Mouse (Mus musculus) embryo, embryonic 11.5 days (tissue): Measurements from ENCODE around the gene Wnt1.
"Not testable (repeated sequence)": the region's sequence is repeated elsewhere in the genome, so short reads cannot be mapped to it uniquely, and the experiment has no call there.

Experiments used
- DNase-seq: peaks from one replicate; pipeline ENCODE4 v3.0.0-alpha.2; 2012; ENCODE audit warnings: low read depth, low spot score

Gene Wnt1

GRCm38 (mm10) chr15:98805324-98806040 lies 15.8 kb downstream of the Wnt1 start:
- DNase-seq = no peak

- no peak for DNase-seq
Measured at GRCm38 (mm10) chr15:98806071-98806808, 16.6 kb downstream of the Wnt1 start.

GRCm38 (mm10) chr15:98806809-98807770 lies 17.4 kb downstream of the Wnt1 start:
- DNase-seq = no peak

- no peak for DNase-seq
Measured at GRCm38 (mm10) chr15:98807895-98808650, 18.4 kb downstream of the Wnt1 start.

GRCm38 (mm10) chr15:98808651-98809134 lies 19.0 kb downstream of the Wnt1 start:
- DNase-seq = no peak

- DNase-seq = no peak
Measured at GRCm38 (mm10) chr15:98809390-98809789, 19.7 kb downstream of the Wnt1 start, which contains the start of gene Ddn. Gene Ddn, minus strand, starts transcription at chr15:98809490.

- DNase-seq = not testable (repeated sequence)
Measured at GRCm38 (mm10) chr15:98810212-98810611, 20.6 kb downstream of the Wnt1 start.

GRCm38 (mm10) chr15:98812741-98813424 lies 23.2 kb downstream of the Wnt1 start:
- no peak for DNase-seq

- no peak for DNase-seq
Measured at GRCm38 (mm10) chr15:98818171-98818570, 28.5 kb downstream of the Wnt1 start.

- DNase-seq = no peak
Measured at GRCm38 (mm10) chr15:98820937-98821336, 31.3 kb downstream of the Wnt1 start.

GRCm38 (mm10) chr15:98821403-98821802 lies 31.7 kb downstream of the Wnt1 start:
- DNase-seq = no peak

GRCm38 (mm10) chr15:98822147-98822546 lies 32.5 kb downstream of the Wnt1 start:
- no peak for DNase-seq

- no peak for DNase-seq
Measured at GRCm38 (mm10) chr15:98823434-98823833, 33.8 kb downstream of the Wnt1 start.

GRCm38 (mm10) chr15:98827611-98828011 lies 38.0 kb downstream of the Wnt1 start:
- DNase-seq = no peak

GRCm38 (mm10) chr15:98830736-98831683 lies 41.4 kb downstream of the Wnt1 start, which contains the start of gene Prkag1:
Gene Prkag1, minus strand, starts transcription at chr15:98831521.
- peak; percentile 90 for DNase-seq

- DNase-seq = no peak
Measured at GRCm38 (mm10) chr15:98831684-98832035, 42.0 kb downstream of the Wnt1 start.

- no peak for DNase-seq
Measured at GRCm38 (mm10) chr15:98832161-98833058, 42.8 kb downstream of the Wnt1 start.

- no peak for DNase-seq
Measured at GRCm38 (mm10) chr15:98833281-98833680, 43.6 kb downstream of the Wnt1 start.
